Mouse (Mus musculus) ovary, postnatal 10 days (tissue): Measurements from ENCODE around the gene a.

ENCODE experiments used
- DNase-seq: peaks from one replicate; pipeline ENCODE4 v3.0.0; 2022; ENCODE audit warnings: low spot score

The a gene

DNA sequence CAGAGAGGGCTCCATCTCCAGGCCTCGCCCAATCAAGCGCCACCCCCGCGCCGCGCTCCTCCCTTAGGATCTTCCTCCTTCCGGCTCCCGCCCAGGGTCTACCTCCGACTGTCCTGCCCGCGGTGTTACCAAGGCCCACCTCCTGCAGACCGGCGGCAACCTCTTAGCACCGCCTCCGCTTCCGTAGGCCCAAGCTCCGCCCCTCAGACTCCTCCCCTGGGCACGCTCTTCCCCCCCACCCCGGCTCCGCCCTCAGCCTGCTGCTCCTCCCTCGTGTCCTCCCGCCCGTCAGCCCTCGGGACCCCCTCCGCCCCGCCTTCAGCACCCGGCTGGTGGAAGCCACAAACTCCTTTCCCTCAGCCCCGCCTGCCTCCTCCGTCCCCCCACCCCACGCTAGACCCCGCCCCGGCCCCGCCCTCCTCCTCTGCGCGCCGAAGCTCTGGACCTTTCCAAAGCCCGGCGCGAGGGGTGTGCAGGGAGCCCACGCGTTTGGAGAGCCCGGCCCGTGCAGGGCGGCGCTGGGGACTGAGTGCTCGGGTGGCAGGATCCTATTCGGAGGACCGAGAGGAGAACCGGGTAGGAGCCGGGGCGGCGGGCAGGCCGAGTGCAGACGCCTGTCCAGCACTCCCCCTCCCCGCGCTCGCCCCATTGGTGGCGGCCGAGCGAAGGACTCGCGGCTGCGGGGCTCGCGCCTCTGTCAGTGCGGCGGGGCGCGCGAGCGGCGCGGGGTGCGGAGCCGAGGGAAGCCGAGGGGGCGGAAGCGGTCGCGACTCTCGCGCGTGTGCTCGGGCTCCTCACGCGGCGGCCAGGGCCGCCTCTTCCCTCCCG, at the start of gene a, which contains the start of gene Raly:
a (plus strand) TSS at position 747 of the 828 bp plus-strand sequence.
Raly (plus strand) TSS at position 441 of the 828 bp plus-strand sequence.
- DNase-seq: peak; percentile 88

DNA sequence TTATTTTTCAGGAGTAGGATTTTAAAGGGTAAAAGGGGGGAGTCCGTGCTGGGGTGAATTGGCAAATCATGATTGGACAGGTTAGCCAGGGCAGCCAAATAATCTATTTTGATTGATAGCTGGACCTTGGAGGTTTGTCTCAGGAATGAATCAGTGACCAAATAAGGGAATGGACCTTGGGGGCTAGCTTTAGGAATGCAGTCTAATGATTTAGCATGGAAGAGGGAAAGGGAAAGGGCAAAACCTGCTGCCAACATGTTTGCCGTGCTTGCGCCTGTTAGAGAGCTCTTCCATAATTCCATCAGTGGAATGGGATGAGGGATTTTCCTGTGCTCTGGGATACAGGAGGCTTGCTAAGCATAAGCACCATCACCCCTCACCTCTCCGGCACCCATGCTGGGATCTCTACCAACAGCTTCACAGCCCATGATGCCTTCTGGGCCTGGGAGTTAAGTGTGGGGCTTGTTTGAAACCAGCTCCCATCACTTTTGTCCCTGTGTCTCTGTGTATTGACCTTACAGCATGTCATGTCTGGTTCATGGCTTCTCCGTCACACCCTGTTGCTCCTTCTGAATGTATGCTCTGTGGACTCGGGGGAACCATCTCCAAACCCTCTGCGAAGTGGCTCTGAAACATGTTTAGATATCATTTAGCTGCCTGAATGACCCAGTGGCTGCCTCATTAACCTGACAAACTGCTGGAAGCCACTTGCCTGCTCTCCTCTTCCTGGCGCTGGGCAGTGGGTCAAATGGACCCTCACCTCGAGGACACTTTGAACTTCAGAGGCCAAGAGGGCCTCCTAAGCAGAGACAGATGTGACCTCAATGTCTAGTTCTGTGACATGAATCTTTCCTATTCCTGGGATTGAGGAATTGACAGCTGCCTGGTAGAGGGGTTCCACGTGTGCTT, 48.0 kb upstream of the a start:
- DNase-seq: no peak

DNA sequence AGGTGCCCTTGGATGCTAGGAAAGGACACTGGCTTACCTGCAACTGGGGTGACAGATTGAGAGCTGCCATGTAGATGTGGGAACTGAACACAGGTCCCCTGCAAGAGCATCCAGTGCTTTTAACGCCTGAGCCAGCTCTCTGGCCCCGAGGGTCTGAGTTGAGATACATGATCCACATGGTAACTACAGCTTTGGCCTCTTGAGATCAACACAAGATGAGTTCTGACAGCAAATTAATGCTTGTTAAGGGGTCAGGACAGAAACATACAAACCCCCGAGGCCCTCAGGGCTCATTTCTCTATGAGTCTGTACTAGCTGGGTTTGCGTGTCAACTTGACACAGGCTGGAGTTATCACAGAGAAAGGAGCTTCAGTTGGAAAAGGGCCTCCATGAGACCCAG, 47.3 kb upstream of the a start:
- no peak for DNase-seq

DNA sequence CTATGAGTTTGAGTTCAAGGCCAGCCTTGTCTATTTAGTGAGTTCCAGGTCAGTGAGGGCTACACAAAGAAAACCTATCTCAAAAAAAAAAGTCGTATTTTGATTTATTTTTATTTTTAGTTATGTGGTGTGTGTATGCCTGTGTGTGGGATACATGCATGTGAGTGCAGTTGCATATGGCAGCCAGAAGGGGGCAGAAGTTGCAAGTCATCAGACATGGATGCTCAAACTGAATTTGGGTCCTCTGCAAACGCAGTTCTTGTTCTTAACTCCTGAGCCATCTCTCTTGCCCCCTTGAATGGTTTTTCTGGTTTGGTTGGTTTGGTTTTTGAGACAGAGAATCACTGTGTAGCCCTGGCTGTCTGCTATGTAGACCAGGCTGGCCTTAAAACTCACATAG, 42.8 kb upstream of the a start:
- no peak for DNase-seq

DNA sequence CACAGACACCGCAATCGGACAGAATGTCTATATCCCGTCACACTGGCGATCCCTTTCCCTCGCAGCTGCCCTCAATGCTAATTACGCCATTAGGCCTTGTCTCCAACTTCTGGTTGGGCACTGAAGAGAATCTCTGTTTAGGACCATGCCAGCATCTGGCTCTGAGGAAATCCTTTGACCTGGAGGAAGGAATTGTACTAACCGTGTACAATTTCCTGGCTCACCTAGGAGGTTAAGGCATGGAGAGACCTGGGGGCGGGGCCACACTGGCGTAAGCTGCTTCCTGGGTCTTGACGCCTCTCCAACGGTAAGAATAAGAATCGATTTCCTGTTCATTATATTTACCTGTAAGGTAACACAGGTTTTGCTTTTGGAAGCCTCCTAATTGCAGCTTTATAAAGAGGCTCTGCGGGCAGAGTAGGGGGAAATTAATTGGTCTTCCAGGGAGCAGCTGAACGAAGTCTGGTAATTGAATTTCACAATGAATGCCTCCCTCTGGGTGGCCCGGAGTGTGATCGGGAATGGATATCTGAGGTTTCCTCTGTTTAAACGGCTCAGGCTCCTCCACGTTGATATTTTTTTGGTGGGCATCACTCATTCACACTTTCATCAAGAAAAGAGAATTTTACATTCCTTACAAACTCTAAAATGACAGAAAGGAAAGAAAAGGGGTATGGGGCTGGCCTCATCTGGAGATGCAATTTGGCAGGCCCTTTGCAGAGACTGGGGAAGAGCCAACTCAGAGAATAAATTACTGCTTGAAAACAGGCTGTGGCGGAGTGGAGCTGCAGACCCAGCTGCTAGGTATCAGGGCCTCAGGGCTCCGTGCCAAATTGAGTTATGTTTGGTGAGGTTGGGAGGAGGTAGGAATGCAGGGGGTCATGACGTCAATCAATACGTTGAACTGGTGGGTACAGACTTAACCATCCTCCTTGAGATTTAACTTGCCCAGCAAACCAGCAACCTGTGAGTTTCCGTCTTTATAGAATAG, 41.9 kb upstream of the a start:
- no peak for DNase-seq

DNA sequence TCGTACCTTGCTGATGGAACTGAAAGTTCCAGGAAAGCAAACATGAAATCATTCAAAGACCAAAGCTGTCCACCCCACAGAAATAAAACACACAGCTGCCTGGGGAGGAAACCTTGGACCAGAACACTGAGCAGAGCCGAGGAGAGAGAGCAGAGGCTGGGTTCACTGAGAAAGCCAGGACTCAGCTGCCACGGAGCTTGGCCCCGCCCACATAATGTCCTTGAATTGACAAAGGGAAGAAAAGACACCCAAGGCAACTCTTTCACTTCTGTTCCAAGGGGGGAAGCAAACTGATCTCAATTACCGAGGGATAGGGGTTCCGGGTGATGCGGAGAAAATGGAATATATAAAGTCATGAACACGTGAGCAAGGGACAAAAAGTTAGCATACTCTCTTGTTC, 39.3 kb upstream of the a start:
- DNase-seq: no peak

DNA sequence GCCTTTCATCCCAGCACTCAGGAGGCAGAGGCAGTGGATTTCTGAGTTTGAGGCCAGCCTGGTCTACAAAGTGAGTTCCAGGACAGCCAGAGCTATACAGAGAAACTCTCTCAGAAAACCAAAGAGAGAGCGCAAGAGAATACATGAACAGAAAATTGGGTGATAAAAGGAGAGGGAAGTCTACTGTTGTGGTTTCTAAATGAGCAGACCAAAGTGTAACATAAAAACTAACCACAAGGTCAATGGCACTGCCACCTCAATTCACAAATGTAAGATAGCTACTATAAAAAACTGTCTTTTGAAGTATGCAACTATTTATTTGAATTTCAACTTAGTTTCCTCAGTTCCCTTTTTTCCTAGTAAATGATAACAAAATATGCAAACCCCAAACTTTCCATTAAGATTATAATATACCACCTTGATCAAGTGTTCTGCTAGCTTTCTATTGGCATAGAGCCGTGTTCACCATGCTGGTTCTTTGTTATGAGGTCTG, 37.1 kb upstream of the a start:
- no peak for DNase-seq

DNA sequence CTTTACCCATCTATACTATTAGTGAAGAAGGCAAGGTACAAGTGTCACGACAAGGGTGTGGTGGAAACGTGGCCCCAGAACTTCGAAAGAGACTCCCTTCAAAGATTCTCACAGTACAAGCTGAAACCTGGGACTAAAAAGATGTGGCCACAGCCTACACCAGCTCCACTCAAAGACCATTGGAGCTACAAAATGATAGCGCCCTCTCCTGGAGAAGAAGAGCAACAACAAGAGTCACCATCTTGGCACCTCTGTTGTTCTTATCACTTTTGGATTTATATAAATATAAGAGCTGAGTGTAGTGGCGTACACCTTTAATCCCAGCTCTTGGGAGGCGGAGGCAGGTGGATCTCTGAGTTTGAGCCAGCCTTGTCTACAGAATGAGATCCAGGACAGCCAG, 35.4 kb upstream of the a start:
- no peak for DNase-seq

DNA sequence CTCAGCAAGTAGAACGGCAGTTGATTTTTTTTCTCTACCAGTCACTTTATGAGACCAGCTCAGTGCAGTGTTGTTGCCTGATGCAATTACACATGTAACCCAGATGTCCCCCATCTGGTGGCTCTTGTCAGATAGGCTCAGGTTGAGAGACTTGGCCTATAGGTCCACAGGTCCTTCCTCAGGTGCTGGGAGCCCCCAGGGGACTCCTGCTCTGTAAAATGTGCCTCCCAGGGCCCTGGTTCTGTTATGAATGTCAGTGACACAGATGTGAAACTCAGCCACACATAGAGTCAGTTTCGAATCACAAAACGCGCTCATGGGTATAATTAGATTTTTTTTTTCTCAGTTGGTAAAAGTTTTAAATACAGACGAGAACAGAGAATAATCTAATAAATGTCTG, 33.5 kb upstream of the a start:
- no peak for DNase-seq

DNA sequence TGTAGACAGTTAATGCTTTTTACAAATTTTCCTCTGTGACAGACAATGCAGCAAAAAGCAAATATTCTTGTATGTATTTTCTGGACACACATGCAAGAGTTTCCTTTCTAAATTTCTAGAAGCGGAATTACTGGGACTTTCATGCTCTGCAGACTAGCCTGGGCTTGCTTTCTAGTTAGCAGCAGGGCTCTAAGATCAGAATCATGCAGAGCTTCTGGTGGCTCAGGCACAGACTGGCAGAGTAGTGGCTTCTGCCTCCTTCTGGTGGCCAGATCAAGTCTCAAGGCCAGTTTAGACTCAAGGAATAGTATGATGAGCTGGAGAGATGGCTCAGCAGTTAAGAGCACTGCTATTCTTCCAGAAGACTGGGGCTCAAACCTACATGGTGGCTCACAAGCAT, 32.7 kb upstream of the a start:
- no peak for DNase-seq

DNA sequence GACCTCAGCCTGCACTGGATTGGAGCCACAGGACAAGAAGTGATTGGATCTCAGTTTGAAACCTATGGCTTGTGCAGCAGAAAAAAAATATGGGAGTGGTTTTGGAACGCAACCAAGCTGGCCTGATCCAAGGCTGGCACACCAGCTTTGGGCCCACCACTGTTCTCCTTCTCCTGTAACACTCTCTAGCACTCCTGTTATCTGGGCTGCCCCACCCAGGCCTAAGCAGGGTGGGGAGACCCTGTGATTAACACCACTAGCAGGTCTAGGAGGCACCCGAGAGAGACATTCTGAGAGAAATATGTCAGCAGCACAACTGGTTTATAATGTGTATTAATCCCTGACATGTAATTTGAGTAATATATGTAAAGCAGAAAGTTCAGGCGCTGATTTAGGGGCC, 28.0 kb upstream of the a start:
- DNase-seq: no peak

DNA sequence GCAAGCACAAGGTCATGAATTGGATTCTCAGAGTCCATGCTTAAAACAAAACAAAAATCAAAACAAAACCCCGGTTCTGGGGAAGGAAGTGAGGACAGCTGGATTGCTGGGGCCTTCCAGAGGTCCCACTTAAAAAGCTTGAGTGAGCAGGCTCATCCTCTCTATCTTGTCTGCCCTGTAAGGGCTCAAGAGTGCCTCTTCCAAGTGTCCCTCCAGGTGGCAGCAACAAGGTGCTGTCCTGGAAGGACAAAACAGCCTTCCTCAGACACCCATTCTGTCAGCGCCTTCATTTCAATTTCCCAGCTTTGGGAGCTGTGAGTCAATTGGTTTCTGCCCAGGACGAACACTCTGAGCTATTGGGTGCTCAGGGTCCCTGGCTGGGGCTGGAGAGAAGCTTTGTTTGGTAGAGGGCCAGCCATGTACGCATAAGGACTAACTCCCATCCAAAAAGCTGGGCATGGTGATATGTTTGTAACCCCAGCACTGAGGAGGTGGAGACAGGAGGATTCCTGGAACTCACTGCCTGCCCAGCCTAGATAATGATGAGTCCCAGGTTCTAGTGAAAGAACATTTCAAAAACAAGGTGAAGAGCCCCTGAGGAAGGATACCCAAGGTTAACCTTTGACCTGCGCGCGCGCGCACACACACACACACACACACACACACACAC, 26.2 kb upstream of the a start:
- no peak for DNase-seq

DNA sequence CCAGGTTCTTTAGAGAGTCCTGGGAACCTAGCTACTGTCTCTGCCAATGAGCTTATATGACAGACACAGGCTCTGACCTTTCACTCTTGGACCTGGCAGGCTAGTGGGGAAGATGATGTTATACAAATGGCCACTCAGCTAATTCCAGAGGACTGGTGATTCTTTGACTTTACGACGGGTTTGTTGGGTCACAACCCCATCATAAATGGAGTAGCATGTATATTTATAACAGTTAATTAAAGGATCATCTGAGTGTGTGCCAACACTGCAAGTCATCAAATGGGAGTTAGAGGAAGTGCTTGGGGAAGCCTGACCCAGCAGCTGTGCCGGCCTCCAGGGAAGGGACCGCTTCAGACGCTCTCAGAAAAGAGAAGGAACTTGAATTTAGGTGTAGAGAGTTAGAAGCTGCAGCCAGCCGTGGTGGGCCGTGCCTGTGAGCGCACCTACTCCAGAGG, 25.6 kb upstream of the a start:
- no peak for DNase-seq

DNA sequence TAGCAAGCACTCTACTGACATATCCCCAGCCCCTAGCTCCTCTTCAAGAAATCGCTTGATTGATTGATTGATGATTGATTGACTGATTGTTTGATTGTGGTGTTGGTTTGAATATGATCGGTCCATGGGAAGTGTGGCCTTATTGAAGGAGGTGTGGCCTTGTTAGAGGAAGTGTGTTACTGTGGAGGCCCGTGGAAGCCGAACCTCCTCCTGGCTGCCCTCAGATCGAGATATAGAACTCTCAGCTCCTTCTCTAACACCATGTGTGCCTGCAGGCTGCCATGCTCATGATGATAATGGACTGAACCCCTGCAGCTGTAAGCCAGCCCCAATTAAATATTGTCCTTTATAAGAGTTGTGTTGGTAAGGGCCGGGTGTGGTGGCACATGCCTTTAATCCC, 24.2 kb upstream of the a start:
- no peak for DNase-seq

DNA sequence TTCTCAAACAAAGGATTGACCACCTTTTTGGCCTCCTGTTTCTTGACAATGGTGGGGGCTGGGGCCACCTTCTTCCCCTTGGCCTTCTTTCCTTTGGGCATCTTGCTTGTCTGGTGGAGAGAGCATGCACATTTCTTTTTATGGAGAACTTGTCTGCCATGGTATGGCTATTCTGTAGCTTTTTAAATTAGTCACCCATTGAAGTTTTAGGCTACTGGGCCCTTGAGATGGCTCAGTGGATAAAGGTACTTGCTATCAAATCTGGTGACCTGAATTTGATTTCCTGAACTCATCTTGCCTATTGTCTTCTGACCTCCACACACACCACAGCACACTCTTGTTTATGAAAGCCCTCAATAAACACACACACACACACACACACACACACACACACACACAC, 21.3 kb upstream of the a start, which contains the start of gene Gm14214:
Gm14214 (minus strand) TSS at position 101 of the 400 bp plus-strand sequence.
- DNase-seq: no peak

DNA sequence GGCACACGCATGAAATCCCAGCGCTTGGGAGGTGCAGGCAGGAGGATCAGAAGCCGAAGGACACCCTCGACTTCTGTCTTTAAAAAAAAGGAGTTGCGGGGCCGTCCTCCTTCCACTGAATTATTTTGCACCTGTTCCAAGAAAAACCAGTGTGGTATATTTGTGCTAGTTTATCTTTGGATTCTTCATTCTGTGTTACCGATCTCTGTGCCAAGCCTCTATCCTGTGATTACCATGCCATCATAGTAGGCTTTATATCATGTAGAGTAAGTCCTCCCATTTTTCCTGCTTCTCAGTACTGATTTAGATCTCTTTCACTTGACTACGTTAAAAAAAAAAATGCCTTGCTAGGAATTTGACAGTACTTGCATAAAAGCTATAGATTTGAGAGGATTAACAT, 19.6 kb upstream of the a start:
- no peak for DNase-seq

DNA sequence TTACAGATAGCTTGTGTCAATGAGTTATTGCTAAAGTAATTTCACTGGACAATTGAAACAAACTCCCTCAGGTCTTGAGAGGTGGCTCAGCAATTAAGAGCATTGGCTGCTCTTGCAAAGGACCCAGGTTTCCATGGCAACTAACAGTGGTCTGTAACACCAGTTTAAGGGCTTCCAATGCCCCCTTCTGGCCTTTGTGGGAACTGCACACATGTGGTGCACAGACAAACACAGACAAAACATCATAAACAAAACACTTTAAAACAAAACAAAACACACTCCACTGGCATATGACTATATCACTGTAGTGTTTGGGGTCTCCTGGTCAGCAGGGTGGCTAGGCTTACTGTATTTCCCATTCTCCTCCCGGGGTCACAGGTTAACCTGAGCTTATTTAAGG, 17.2 kb upstream of the a start:
- DNase-seq: no peak

DNA sequence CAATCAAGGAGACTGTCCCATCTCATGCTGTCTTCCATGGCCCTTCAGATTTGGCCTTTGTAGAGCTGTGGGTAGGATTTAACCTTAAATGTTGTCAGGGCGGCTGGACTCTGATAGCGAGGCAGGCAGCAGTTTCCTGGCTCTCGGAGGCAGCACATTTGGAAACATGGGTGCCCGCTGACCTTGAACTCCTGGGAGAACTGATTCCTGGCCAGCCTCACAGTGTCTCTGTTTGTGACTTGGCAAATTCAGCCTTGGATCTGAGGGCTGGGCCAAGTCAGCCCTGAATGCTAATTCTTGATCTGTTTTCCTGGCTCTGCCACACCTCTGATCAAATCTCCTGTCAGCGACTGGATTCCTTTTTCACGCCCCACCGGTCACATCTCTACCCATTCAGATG, 14.7 kb upstream of the a start:
- no peak for DNase-seq

DNA sequence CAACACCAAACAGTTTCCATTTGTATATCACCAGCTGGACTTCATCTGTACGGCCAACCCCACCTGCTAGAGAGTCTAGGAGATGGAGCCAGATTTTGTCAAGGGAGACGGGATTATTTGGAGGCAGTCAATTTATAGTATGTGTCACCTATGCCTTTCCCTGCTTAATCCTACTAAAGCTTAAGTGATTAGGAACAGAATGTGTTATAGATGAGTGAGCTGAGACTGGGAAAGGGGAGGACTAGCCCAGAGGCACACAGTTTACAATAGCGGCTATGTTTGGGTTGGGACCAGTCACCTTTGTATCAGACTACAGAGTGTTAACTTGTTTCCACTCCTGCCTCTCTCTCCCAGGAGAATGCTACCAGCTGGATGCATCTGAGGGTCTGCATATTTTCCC, 11.6 kb upstream of the a start:
- DNase-seq: no peak

DNA sequence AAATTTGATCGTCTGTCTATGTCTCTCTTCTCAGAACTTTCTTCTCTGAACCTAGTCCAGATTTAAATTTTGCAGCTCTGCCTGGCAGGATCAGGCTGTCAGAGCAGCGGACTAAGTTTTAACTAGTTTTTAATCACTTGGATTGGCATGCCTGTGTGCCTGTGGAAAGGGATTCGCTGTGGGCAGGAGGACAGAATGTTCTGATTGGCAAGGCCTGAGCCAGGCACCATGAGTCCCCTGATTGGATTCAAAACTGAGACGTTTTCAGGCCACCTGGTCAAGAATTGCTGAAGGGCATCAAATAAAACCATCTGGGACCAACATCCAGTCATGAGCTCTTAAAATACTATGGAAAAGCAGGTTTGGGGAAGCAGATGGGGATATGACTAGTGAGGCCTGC, 8.8 kb upstream of the a start:
- DNase-seq: no peak
